Mouse (Mus musculus) megakaryocyte, embryonic 14.5 days (primary cell): ENCODE measurements around the gene Tarbp2.

ENCODE experiments used
- FLI1 ChIP-seq: IDR thresholded peaks from 2 replicates; pipeline ENCODE4 v1.6.1; 2012; ENCODE audit warnings: low read length, inconsistent platforms, mixed read lengths
- GATA1 ChIP-seq: IDR thresholded peaks from 3 replicates; pipeline ENCODE4 v1.6.1; 2012; ENCODE audit warnings: mixed read lengths, low read length, inconsistent platforms, borderline replicate concordance

- TF ChIP-seq GATA1, result no peak
- TF ChIP-seq FLI1, result no peak
These were observed 1.5 kb downstream of the Tarbp2 start for GRCm38 (mm10) chr15:102519211-102520141.
